Mouse (Mus musculus) layer of hippocampus, adult 9-11 months (tissue): Measurements from ENCODE around the gene Cers3.

ENCODE experiments used
- DNase-seq: peaks from one replicate; pipeline ENCODE4 v3.0.0; 2022

Cers3 gene

GRCm38 (mm10) chr7:66843846-66844245 is 100.5 kb downstream of the Cers3 start:
- no peak for DNase-seq

GRCm38 (mm10) chr7:66846582-66846981 is 103.3 kb downstream of the Cers3 start:
- no peak for DNase-seq

DNA sequence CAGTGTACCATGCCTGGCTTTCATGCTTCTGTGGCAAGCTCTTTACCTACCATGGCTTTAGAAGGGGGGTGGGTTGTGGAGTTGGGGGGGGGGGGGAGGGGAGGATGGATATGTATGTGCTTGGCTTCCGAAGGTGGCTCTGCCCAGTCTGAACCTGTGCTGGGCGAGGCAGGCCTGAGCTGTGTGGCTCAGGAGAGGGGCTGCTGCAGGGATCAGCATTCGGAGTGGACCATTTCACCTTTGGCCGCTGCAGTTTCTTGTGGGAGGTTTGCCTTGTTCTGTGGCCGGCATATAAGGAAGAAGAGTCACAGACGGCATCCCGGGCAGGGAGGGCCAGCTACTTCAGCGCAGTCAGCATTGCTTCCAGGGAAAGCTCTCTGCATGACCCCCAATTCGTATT is 104.0 kb downstream of the Cers3 start:
- DNase-seq = no peak

GRCm38 (mm10) chr7:66849316-66849715 is 106.0 kb downstream of the Cers3 start:
- no peak for DNase-seq

DNA sequence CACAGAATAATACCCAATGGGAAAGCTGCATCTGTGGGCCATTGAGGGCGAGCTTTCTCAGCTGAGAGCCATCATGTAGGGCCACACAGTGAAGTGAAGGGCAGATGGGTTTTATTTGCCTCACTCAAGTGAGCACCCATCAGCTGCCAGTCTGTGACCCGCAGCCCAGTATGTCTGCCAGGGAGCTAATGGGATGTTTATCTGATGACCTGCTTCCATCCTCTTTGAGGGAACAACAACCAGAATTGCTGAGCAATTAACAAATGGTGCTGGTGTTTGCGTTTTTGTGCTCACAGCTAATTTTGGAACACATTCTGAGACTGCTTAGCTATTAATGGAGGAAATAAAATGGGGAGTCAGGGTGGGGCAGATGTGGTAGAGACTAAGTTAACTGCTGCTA is 108.9 kb downstream of the Cers3 start:
- DNase-seq = no peak

DNA sequence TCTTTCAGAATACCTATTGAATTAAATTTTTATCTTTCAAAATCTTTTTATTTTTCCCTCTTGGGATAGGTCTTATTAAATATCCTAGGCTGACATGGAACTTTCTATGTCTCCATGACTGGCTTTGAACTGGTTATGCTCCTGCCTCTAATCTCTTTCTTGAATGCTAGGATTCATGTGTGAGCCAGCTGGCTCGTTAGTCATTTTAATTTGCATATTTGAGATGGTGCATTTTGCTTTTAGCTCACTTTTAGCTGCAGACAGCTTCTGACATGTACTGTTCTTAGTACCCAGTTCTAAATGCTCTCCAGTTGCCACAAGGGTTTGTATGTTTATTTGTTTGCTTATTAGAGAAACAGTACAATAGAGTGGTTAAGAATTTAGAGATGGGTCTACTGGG is 114.3 kb downstream of the Cers3 start:
- DNase-seq = no peak

DNA sequence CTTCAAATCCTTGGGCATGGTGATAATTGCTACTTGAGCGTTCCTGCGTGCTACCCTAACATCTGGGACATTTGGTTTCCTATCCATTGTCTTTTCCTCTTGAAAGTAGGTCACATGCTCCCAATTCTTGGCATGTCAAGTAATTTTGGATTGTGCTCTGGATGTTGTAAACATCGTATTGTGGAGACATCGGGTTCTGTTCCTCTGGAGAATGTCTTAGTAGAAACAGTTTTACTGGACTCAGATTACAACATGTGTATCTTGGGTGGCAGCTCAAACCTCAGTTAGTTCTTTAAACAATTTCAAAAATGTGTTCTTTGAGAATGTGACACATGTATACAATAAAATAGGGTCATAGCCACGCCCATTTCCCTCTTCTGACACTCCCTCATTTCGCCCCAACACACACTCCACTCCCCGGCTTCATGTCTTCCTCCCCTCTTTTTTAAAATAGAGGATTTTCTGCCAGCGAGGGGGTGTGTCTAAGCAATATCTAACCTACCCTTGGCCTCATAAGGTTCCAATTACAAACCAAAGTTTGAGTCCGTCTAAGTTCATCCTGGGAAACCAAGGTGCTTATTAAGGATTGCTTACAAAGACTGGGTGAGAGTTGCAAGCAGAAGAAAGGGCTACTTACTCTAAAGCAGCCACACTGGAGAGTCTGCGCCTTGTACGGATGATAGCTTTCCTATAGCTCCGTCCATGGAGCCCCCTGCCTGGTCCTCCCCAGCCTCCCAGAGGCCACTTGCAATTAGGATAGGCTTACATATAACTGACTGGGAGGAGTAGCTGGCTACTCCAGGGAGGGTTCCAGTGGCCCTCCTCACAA is 115.2 kb downstream of the Cers3 start:
- no peak for DNase-seq

DNA sequence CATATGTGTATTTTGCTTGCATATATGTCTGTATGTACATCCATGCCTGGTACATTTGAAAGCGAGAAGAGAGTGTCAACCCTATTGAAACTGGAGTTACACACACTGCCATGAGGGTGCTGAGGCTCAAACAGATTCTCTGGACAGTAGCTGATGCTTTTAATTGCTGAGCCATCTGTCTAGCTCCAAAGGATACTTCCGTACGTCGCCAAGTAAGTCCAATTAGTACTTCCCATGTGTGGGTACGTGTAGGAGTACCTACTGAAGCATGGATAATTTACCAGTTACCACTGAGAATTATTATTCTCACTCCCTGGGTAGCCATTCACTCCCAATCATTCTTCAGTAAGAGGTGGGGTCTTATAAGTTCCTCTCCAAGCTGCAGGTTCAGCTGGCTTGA is 115.9 kb downstream of the Cers3 start:
- no peak for DNase-seq

DNA sequence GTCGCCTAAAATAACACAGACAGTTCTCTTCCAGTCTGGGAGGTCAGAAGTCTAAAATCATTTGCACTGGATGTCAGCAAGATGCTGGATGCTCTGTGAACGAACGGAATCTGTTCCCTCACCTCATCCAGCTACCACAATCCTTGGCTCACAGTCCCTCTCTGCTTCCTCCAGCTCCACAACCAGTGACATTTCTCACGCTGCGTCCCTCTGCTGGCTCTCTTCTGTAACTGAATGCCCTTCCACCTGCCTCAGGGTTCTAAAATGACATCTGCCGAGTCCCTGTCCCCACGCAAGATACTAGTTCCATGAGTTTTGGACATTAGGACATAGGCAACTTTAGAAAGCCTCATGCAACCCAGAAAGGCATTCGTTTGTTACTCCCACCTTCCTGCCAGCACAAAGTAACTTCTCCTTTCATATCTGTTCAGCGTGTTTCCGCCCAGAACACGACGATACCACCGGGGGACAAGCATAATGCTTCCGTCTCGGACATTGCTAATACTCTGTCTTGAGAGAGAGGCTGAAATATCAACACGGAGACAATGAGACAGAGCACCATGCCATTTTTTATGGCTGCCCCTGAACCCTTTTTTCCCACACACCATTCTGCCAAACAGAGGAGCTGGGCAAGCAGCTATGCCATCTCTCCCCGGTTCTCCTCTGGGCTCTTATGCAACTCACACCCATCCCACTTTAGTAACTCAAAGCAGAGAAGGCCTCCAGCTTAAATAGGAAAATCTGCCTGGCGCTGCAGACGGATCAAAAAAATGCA is 123.8 kb downstream of the Cers3 start:
- DNase-seq = peak; percentile 46

- peak; percentile 64 for DNase-seq
Measured at GRCm38 (mm10) chr7:66867719-66868501, 124.6 kb downstream of the Cers3 start.

DNA sequence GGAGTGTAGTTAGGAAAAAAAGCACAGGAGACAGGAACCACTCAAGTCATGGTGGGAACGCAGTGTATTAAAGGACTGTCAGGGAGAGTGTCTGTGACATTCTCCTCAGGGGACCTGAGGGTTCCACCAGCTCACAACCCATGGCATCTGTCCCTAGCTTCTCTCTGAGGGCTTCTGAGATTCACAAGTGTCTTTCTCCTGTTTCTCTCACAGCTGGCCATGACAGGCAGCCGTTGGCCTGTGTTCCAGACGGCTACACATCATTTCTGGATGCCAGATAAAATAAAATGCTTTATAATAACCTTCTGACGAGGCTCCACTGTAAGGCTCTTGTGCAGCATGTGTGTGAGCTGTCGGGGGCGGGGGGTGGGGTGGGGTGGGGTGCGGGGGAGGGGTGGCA is 128.2 kb downstream of the Cers3 start:
- DNase-seq = no peak

- DNase-seq = no peak
Measured at GRCm38 (mm10) chr7:66871940-66872511, 128.7 kb downstream of the Cers3 start.

DNA sequence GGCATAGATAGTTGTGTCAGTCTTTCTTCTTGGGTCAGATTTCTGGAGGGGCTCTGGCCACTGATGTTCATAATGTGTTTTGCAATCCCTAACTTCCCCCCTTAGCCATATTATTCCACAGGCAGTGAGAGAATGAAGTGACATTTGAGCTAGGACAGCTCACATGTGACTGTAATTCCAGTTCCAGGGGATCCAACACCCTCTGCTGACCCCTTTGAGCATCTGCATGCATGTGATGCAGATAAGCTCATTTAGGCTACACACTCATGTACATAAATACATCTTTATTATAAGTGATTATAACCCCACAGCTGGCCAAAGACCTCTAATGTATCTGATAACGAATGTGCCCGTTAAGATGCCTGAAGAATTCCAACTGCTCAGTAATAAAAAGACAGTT is 129.9 kb downstream of the Cers3 start:
- no peak for DNase-seq
